Mouse (Mus musculus) frontal cortex, postnatal 25 days (tissue): ENCODE data around the gene Scel.

Experiments used
- DNase-seq, 2 experiments: peaks; one replicate each; pipeline ENCODE4 v3.0.0; 2022; ENCODE audit warnings: low spot score in 2 of 2

Scel gene

GRCm38 (mm10) chr14:103513473-103513811, 300 bp downstream of the Scel start:
- DNase-seq = no peak

- no peak for DNase-seq
These were observed 2.3 kb downstream of the Scel start for GRCm38 (mm10) chr14:103515419-103515818.

GRCm38 (mm10) chr14:103526286-103526685, 13.1 kb downstream of the Scel start:
- no peak for DNase-seq

GRCm38 (mm10) chr14:103529733-103530367, 16.7 kb downstream of the Scel start:
- DNase-seq = no peak

GRCm38 (mm10) chr14:103531722-103532341, 18.7 kb downstream of the Scel start:
- DNase-seq = no peak

- DNase-seq = no peak
These were observed 22.4 kb downstream of the Scel start for GRCm38 (mm10) chr14:103535511-103536024.

- no peak for DNase-seq
These were observed 23.2 kb downstream of the Scel start for GRCm38 (mm10) chr14:103536334-103536733.

GRCm38 (mm10) chr14:103537355-103538056, 24.4 kb downstream of the Scel start:
- DNase-seq = peak; percentile 33 to 55

- no peak for DNase-seq
These were observed 26.7 kb downstream of the Scel start for GRCm38 (mm10) chr14:103539796-103540195.

GRCm38 (mm10) chr14:103541679-103542078, 28.5 kb downstream of the Scel start:
- no peak for DNase-seq

- no peak for DNase-seq
These were observed 30.4 kb downstream of the Scel start for GRCm38 (mm10) chr14:103543304-103544079.

- DNase-seq = no peak
These were observed 32.6 kb downstream of the Scel start for GRCm38 (mm10) chr14:103545734-103546133.

- no peak for DNase-seq
These were observed 33.1 kb downstream of the Scel start for GRCm38 (mm10) chr14:103546246-103546645.

GRCm38 (mm10) chr14:103548220-103548619, 35.1 kb downstream of the Scel start:
- DNase-seq = no peak

- DNase-seq = peak; percentile 88 to 91
These were observed 37.3 kb downstream of the Scel start for GRCm38 (mm10) chr14:103550480-103550879.

GRCm38 (mm10) chr14:103550921-103551320, 37.8 kb downstream of the Scel start:
- no peak for DNase-seq

- DNase-seq = no peak
These were observed 38.8 kb downstream of the Scel start for GRCm38 (mm10) chr14:103551921-103552320.

GRCm38 (mm10) chr14:103552379-103552778, 39.2 kb downstream of the Scel start:
- no peak for DNase-seq

- no peak for DNase-seq
These were observed 43.5 kb downstream of the Scel start for GRCm38 (mm10) chr14:103556609-103557008.

GRCm38 (mm10) chr14:103561383-103562096, 48.4 kb downstream of the Scel start:
- DNase-seq = no peak

- no peak for DNase-seq
These were observed 54.8 kb downstream of the Scel start for GRCm38 (mm10) chr14:103567957-103568356.
